Comparison of ENCODE assay signal across 18 mouse cellular contexts in genomic region chr12:36020081-36020480, GRCm38 (mm10). TPM values are rescaled to one million over a fixed set of nuclear protein-coding genes. Genes with fewer than 3 reads are reported as not detected.
"Had no signal": no experiment of that assay in that cellular context is flagged by ENCODE, and none has a peak within 500 bp of the region (broad histone marks: within the 10 kb centered on the region; RNA-seq: fewer than 3 reads in every experiment).

No protein-coding gene starts in this region.

- H3K4me1 ChIP-seq: kidney, embryonic 15.5 days; limb, embryonic 10.5 days; limb, embryonic 13.5 days; liver, embryonic 12.5 days; liver, embryonic 15.5 days; lung, embryonic 15.5 days had no signal

- H3K36me3 ChIP-seq: liver, embryonic 15.5 days had no signal

- DNase-seq: kidney, postnatal 10 days; kidney, postnatal 4 days; liver; lung, adult 18-20 months; lung, postnatal 10 days; lung, postnatal 36 days; midbrain, embryonic 14.5 days; thymus, postnatal 4 days had no signal

- H3K27ac ChIP-seq: kidney, embryonic 15.5 days; limb, embryonic 10.5 days; limb, embryonic 13.5 days; liver, embryonic 12.5 days; liver, embryonic 15.5 days; lung, embryonic 15.5 days had no signal

- H3K9me3 ChIP-seq: kidney, embryonic 15.5 days; limb, embryonic 10.5 days; liver, embryonic 12.5 days; liver, embryonic 15.5 days; lung, embryonic 15.5 days had no signal

- H3K4me2 ChIP-seq: kidney, embryonic 15.5 days; limb, embryonic 13.5 days; liver, embryonic 12.5 days; liver, embryonic 15.5 days; lung, embryonic 15.5 days; midbrain, embryonic 11.5 days had no signal

- ATAC-seq: liver, embryonic 12.5 days had no signal

- H3K4me3 ChIP-seq: kidney, embryonic 15.5 days; limb, embryonic 10.5 days; limb, embryonic 13.5 days; liver, embryonic 12.5 days; liver, embryonic 15.5 days; lung, embryonic 15.5 days had no signal

- H3K9ac ChIP-seq: kidney, embryonic 15.5 days; limb, embryonic 13.5 days; liver, embryonic 12.5 days; liver, embryonic 15.5 days; lung, embryonic 15.5 days had no signal

- H3K27me3 ChIP-seq: kidney, embryonic 15.5 days; limb, embryonic 13.5 days; liver, embryonic 12.5 days; liver, embryonic 15.5 days; lung, embryonic 15.5 days had no signal

RNA-seq across cellular contexts. Expression of gene Agr2, which starts 27.4 kb away (rescaled TPM):
- polyA plus RNA-seq: limb, embryonic 10.5 days; liver, embryonic 12.5 days; midbrain, embryonic 11.5 days; midbrain, embryonic 14.5 days; neural tube, embryonic 11.5 days; neural tube, embryonic 14.5 days; spleen, adult 2 months had no signal
